Mouse (Mus musculus): ENCODE results near the gene Edc3. TPM values are rescaled to one million over a fixed set of nuclear protein-coding genes. Genes with fewer than 3 reads are reported as not detected.

Gene Edc3
- polyA plus RNA-seq, 1 experiment: 12.8 TPM

- TF ChIP-seq POLR2A (IDR thresholded peaks at IDR 0.05; ENCODE audit: borderline replicate concordance, low read depth, low read length) (no peak), CTCF (IDR thresholded peaks at IDR 0.05; ENCODE audit: low read depth, low read length) (no peak)
- Histone ChIP-seq H3K27ac (ENCODE audit: insufficient read depth, low read depth, low read length) (no peak overlapping the region), H3K4me3 (ENCODE audit: insufficient read depth, low read length) (no peak overlapping the region), H3K4me1 (ENCODE audit: control insufficient read depth, insufficient read depth, low read length) (no peaks in the 10 kb centered on the region)
These were observed 74.3 kb downstream of the Edc3 start for GRCm38 (mm10) chr9:57782656-57783055.

- Histone ChIP-seq H3K4me1 (ENCODE audit: control insufficient read depth, insufficient read depth, low read length) (no peaks in the 10 kb centered on the region), H3K27ac (ENCODE audit: insufficient read depth, low read depth, low read length) (no peak overlapping the region)
- TF ChIP-seq POLR2A (IDR thresholded peaks at IDR 0.05; ENCODE audit: borderline replicate concordance, low read depth, low read length) (no peak), CTCF (IDR thresholded peaks at IDR 0.05; ENCODE audit: low read depth, low read length) (no peak)
These were observed 81.4 kb downstream of the Edc3 start for GRCm38 (mm10) chr9:57789733-57790132.

GRCm38 (mm10) chr9:57797456-57797855 is 89.1 kb downstream of the Edc3 start:
- no peak overlapping the region for H3K27ac ChIP-seq (ENCODE audit: insufficient read depth, low read depth, low read length)
- H3K4me3 ChIP-seq (ENCODE audit: insufficient read depth, low read length): no peak overlapping the region
- TF ChIP-seq CTCF (IDR thresholded peaks at IDR 0.05; ENCODE audit: low read depth, low read length): no peak
- no peak for TF ChIP-seq POLR2A (IDR thresholded peaks at IDR 0.05; ENCODE audit: borderline replicate concordance, low read depth, low read length)
- peaks cover 3% of the 10 kb centered on the region; the same call in 1 of the 2 replicates for H3K4me1 ChIP-seq (ENCODE audit: control insufficient read depth, insufficient read depth, low read length)

More at GRCm38 (mm10) chr9:57789733-57790132, 81.4 kb downstream of the Edc3 start:
- no peak overlapping the region for H3K4me3 ChIP-seq (ENCODE audit: insufficient read depth, low read length)

- no peak overlapping the region for H3K4me3 ChIP-seq (ENCODE audit: insufficient read depth, low read length)
- TF ChIP-seq POLR2A (IDR thresholded peaks at IDR 0.05; ENCODE audit: borderline replicate concordance, low read depth, low read length): no peak
- TF ChIP-seq CTCF (IDR thresholded peaks at IDR 0.05; ENCODE audit: low read depth, low read length): no peak
- no peak overlapping the region for H3K27ac ChIP-seq (ENCODE audit: insufficient read depth, low read depth, low read length)
- peaks cover 3% of the 10 kb centered on the region; the same call in 1 of the 2 replicates for H3K4me1 ChIP-seq (ENCODE audit: control insufficient read depth, insufficient read depth, low read length)
These were observed 90.4 kb downstream of the Edc3 start for GRCm38 (mm10) chr9:57798725-57799253.

GRCm38 (mm10) chr9:57800325-57800975 is 92.1 kb downstream of the Edc3 start:
- TF ChIP-seq POLR2A (IDR thresholded peaks at IDR 0.05; ENCODE audit: borderline replicate concordance, low read depth, low read length): no peak
- TF ChIP-seq CTCF (IDR thresholded peaks at IDR 0.05; ENCODE audit: low read depth, low read length): no peak
- Histone ChIP-seq H3K27ac (ENCODE audit: insufficient read depth, low read depth, low read length) (no peak overlapping the region), H3K4me1 (ENCODE audit: control insufficient read depth, insufficient read depth, low read length) (peaks cover 14% of the 10 kb centered on the region), H3K4me3 (ENCODE audit: insufficient read depth, low read length) (no peak overlapping the region)

Other genes with a start within 250 kb of the Edc3 start
- 72.1 and 72.5 TPM in 2 replicates for gene Scamp5, start 240.5 kb upstream of the Edc3 start, polyA plus RNA-seq (2012; ENCODE audit: insufficient read depth, insufficient read length, missing spikeins)
- gene Rpp25, start 204.5 kb upstream of the Edc3 start, polyA plus RNA-seq (2012; ENCODE audit: insufficient read depth, insufficient read length, missing spikeins): not detected in 2 replicates
- gene Cox5a, start 187.3 kb upstream of the Edc3 start, polyA plus RNA-seq (2012; ENCODE audit: insufficient read depth, insufficient read length, missing spikeins): 346 and 384 TPM in 2 replicates
- 15.5 and 18.4 TPM in 2 replicates for gene Fam219b, start 171.0 kb upstream of the Edc3 start, polyA plus RNA-seq (2012; ENCODE audit: insufficient read depth, insufficient read length, missing spikeins)
- gene Mpi, start 155.8 kb upstream of the Edc3 start, polyA plus RNA-seq (2012; ENCODE audit: insufficient read depth, insufficient read length, missing spikeins): 17.8 and 19.7 TPM in 2 replicates
- 144 and 147 TPM in 2 replicates for gene Scamp2, start 147.6 kb upstream of the Edc3 start, polyA plus RNA-seq (2012; ENCODE audit: insufficient read depth, insufficient read length, missing spikeins)
- 17.2 and 23.0 TPM in 2 replicates for gene Ulk3, start 119.1 kb upstream of the Edc3 start, polyA plus RNA-seq (2012; ENCODE audit: insufficient read depth, insufficient read length, missing spikeins)
- not detected in 2 replicates for gene Cplx3, start 102.3 kb upstream of the Edc3 start, polyA plus RNA-seq (2012; ENCODE audit: insufficient read depth, insufficient read length, missing spikeins)
- not detected in 2 replicates for gene Lman1l, start 87.8 kb upstream of the Edc3 start, polyA plus RNA-seq (2012; ENCODE audit: insufficient read depth, insufficient read length, missing spikeins)
- gene Csk, start 54.9 kb upstream of the Edc3 start, polyA plus RNA-seq (2012; ENCODE audit: insufficient read depth, insufficient read length, missing spikeins): 125 and 126 TPM in 2 replicates
- not detected in 2 replicates for gene Cyp1a2, start 24.8 kb upstream of the Edc3 start, polyA plus RNA-seq (2012; ENCODE audit: insufficient read depth, insufficient read length, missing spikeins)
- gene Cyp1a1, start 20.6 kb upstream of the Edc3 start, polyA plus RNA-seq (2012; ENCODE audit: insufficient read depth, insufficient read length, missing spikeins): not detected in 2 replicates
- 72.4 and 84.2 TPM in 2 replicates for gene Clk3, start 57.3 kb downstream of the Edc3 start, polyA plus RNA-seq (2012; ENCODE audit: insufficient read depth, insufficient read length, missing spikeins)
- 16.0 and 27.9 TPM in 2 replicates for gene Arid3b, start 128.3 kb downstream of the Edc3 start, polyA plus RNA-seq (2012; ENCODE audit: insufficient read depth, insufficient read length, missing spikeins)
- 73.3 and 80.0 TPM in 2 replicates for gene Ubl7, start 202.4 kb downstream of the Edc3 start, polyA plus RNA-seq (2012; ENCODE audit: insufficient read depth, insufficient read length, missing spikeins)
- gene Sema7a, start 231.6 kb downstream of the Edc3 start, polyA plus RNA-seq (2012; ENCODE audit: insufficient read depth, insufficient read length, missing spikeins): 0.80 and 1.0 TPM in 2 replicates